Mouse (Mus musculus): ENCODE measurements at regions not wholly inside any gene's neighbourhood (a gene's known extent, or its start where the extent isn't known, plus 50 kb on each side); places are given as distances from the start of the nearest gene placed in this dataset.
"Not testable (repeated sequence)": the region's sequence is repeated elsewhere in the genome, so short reads cannot be mapped to it uniquely, and the experiment has no call there.

DNA sequence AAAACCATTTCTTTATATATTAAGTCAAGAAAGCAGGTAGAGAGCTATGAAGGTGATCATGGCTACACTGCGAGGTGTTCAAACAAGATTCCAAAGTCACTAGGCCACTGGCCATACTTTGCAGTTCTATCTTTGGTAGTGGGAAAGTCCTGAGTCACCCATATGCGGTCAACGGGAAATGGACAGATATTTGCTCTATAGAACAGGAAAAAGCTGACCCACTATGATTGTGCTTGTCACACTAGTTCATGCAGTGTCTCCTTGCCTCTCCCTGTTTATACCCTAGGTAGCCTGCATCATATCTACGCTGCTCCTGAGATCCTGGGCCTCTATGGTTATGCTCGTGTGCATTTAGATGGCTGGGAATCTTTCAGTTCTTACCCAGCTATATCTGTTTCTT, 188.9 kb upstream of the Pfkp start:
- DNase-seq: no peak

DNA sequence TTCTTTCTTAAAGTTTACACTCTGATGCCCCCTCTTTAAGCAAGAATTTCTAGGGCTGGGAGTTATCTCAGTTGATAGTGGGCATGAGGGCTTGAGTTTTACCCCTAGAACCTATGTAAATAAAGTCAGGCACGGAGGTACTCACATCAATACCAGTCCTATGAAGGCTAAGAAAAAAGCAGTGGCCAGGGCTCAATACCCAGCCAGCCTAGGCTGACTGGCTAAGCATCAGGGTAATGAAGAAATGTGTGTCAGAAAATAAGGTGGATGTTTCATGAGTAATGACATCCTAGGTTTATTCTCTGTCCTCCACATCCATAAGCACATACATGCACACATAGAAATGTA, 188.5 kb upstream of the Pfkp start:
- no peak for DNase-seq

DNA sequence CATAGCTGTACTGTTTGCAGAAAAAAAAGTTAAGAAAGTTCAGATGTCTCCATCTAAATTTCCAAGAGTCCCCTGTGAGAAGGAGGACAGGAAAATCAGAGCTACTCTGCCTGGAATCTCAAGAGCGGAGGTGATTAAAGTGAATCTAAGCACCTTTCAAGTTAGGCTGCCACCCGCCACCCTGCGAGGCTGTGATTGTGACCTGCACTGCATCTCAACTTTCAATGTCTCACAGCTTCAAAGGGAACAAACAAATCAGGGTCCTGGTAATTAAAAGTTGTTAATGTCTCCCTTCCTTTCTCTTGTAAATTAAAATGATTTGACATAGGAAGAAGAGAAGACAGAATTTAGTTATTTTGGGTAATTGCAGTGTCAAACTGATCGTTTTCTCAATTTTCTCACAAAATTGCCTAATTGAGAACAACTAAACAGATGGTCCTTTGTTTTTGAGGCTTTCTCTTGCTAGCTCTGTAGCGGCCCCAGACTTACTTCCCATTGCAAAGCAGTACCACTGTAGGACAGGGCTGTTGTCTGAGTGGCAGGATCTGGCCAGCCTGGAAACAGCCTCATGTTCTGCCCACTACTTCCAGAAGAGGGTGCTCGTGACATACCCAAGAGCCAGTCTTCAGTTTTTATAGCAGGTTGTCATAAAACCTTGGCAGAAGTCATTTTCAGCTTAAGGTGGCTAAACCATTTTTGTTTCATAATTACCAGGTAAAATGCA, 187.9 kb upstream of the Pfkp start:
- DNase-seq: peak; percentile 30 to 53

DNA sequence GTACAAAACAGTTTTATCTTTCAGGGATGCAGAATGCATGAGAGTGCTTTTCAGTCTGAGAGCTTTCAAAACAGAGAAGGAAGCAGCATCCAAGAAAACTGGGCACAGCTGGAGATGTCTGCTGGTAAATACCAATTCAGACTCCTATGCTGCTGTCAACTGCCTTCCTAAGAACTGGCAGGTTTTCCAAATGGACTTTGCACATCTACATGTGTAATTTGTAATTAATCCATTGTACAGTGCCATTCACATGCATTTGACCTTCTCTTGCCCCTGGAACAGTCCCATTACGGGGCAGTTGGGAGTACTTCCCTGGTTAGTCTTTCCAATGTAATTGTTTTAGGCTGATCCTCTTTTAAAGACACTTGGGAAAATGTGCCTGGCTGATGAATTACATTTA, 181.3 kb upstream of the Pfkp start:
- no peak for DNase-seq

DNA sequence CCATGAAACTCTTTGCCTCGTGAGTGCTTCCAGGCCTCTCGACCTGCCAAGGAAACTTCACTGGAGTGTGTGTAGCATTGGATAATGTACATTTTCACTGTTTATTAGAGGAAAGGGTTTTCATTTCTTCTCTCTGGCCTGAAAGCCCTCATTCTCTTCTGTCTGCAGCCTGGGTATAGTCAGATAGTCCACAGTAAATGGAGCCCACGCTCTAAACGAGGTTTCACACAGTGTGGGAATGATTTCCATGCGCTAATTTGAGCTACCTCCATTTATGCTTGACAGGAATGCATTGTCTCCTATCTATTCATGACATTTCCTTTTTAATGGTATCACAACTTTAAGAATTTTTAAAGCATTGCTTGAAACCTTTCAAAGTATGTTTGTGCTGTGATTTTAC, 180.8 kb upstream of the Pfkp start:
- DNase-seq: no peak

DNA sequence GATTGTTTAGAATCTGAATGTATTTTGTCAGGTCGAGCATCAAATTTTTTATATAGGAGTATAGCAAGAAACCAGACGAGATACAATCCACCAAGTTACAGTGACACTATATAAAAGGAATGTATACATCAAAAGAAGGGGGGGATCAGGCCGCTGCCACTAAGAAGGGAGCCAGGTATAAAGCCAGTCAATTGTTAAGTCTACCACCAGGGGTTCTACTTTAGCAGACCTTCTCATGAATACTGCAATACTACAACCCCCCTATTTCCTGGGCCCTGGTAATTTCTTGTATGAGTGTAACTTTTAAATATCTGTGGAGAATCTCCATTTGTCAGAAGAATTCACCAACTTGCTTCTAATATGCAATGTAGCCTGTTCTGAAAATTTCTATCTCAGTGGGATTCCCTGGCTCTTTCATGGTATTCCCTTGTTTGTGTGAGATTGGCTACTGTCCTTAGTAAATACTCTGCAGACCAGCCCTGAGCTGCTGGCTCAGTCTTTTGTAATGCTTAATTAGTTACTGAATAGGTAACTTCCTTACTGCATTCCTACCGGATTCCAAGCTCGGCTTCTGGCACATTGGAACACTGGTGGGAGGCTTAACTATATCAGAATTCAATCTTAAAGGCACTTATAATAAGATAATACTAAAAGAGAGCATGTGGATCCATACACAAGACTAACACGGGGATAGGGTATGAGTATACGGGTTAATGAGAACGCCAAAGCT, 180.2 kb upstream of the Pfkp start:
- not testable (repeated sequence) for DNase-seq

DNA sequence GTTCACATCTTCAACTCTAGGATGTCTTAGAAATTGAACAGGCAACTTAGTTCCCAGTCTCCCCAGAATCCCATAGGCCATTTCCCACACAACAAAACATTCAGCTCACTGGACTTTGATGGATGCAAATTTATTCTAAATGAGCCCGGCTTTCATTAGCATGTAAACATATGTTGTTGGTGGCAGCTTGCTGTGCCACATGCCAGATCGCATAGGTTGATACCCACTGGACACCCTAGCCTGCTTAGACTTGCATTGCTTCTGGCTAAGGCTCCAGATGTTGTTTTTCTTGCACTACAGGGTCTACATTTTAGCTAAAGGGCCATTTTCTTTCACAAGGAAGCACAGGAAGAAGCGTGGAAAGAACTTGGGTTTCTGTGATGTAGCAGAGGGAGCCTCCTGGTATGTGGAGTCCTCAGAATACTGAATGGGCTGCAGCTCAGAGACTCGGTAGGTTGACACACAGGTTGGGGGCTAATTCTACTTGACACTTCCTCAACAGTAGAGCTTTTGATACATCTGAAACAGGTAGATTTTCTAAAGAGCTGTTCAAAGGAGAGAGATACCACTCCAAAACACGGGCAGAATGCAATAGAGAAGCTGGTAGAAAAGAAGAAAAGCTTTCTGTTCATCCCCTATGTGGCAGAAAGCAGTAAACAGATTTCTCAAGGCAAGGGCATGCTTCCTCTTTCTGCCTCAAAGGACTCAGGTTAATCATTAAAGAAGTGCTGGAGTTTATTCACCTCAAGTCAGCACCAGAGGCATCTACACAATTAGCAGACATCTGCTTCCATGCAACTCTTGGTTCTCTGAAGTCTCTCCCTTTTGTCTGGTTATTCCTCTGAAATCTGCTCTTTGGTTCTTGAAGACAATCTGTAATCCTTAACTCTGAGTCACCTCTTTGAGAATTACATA, 153.9 kb upstream of the Pfkp start:
- no peak for DNase-seq

DNA sequence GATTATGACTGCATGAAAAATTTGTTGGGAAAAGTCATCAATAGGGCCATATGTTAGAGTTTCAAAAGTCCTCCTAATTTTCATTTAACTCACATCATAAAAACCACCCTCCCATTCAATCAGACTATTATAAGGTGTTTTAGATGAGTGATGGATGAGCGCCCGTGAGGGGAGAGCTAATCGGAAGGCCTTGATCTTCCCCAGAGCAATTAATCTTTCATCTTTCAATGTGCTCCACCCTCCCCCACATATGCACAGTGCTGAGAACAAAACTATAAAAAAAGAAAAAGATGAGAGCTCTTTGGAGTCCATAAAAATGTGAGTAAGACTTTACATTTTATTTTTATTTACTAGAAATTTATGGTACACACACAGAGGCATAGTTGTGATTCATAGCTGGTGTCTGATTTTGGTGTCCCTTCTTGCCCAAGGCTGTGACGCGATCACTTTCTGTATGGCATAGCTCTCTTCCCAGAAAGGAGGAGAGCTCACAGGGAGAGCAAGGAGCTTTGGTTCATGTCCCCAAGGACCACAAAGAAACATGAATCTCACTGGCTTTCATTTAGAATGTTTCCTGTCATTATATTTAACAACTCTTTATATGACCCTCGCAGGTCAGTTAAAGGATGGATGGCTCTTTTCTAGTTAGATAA, 119.5 kb upstream of the Pfkp start:
- DNase-seq: no peak

DNA sequence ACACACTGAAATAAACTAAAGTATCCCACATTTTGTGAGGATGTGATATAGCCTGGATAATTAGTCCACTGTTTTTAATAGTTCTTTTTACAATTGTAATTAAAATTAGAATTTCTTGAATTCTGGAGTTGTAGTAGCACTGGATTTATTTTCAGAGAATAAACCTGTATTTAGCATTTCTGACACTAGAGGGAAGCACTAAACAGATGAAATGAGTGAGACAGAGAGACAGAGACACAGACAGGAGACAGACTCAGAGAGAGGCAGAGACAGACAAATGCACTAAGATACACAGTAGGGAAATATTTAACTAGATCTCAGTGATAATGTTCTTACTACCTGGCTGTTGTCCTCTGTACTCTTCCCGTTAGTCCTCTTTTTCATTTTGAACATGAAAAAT, 108.6 kb upstream of the Pfkp start:
- no peak for DNase-seq

DNA sequence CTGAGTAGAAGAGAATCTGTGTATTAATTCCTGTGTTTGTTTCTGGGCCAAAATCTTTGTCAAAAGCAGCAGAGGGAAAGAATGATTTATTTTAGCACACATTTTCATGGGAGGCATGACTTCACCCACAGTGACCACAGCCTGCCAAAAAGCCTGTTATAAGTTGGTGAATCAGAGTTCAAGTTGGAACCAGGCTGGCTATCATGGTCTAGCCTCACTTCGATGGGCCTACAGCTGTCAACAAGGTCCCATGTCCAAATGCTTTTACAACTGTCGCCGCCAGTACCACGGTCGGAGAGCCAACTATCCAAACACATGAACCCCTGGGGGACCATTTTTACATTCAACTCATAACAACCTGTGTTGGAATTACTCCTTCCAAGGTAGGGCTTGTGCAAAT, 103.0 kb upstream of the Pfkp start:
- DNase-seq: no peak

DNA sequence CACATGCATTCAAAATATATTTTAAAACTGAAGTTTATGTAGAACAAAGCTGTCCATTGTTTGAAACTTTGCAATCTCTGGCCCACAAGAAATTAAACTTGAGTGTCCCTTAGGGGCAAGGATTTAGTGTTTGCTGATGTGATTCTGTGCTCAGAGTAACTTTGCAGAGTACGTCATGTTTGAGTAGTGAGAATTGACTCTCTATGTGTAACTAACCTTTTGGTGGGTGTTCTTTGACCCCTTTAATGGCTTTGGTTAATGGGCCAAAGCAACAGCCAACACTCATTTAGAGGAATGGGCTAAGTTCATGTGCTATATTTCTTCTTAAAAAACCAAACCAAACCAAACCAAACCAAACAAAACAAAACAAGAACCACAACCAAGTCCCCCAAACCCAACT, 102.6 kb upstream of the Pfkp start:
- DNase-seq: no peak

DNA sequence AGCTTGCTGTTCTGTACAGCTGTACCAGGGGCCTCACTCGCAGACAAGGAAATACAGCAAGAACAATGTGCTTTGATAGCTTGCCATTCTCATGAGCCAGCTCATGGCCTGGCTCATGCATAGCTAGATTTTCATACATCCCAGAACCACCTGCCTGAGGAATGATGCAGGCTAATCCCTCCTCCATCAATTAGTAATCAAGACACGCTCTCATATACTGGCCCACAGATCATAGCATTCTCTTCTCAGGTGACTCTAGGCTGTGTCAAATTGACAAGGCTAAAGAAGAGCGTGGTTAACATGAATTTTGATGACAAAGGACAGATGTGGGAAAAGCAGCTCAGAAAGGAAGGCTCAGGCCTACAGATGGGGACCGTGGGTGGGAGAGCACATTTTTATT, 93.3 kb upstream of the Pfkp start:
- no peak for DNase-seq

DNA sequence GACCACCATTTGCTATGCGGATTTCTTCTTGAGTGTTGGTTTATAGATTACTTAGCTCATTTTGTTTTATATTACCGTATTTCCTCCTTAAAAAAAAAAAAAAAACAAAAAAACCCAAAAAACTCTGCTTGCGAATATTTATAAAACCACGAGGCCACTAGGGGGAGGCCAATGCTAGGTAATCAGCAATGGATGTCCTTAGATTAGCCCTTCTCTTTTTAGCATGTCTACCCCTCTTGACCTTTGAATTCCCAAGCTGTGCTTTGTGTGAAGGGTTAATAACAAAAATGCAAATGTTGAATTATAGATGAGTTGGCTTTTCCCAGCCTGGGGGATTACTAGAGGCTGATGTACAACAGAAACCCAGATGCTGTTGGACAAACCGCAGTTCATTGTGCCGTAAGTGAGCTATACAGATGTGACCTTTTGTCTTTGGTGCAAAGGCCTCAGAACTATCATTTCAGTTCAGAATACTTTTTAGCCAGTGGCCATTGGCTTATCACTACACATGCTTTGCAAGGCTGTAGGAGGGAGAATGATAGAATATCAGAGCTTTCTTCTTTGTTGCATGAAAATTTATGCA, 88.5 kb upstream of the Pfkp start:
- DNase-seq: no peak
